Mouse (Mus musculus) layer of hippocampus, postnatal 36 days (tissue): ENCODE measurements around the gene Ddx5. TPM values are rescaled to one million over a fixed set of nuclear protein-coding genes. Genes with fewer than 3 reads are reported as not detected.
"Not testable (repeated sequence)": the region's sequence is repeated elsewhere in the genome, so short reads cannot be mapped to it uniquely, and the experiment has no call there.

Source experiments
- DNase-seq, 2 experiments: peaks; one replicate each; pipeline ENCODE4 v3.0.0; 2022
- total RNA-seq, 2 experiments: library from RNA; stranded (reverse); gene quantifications; 2 replicates each; pipeline ENCODE4 v1.2.3; 2021

Gene Ddx5
- total RNA-seq, 2 experiments from 2014 or later: 814 to 831 TPM

DNA sequence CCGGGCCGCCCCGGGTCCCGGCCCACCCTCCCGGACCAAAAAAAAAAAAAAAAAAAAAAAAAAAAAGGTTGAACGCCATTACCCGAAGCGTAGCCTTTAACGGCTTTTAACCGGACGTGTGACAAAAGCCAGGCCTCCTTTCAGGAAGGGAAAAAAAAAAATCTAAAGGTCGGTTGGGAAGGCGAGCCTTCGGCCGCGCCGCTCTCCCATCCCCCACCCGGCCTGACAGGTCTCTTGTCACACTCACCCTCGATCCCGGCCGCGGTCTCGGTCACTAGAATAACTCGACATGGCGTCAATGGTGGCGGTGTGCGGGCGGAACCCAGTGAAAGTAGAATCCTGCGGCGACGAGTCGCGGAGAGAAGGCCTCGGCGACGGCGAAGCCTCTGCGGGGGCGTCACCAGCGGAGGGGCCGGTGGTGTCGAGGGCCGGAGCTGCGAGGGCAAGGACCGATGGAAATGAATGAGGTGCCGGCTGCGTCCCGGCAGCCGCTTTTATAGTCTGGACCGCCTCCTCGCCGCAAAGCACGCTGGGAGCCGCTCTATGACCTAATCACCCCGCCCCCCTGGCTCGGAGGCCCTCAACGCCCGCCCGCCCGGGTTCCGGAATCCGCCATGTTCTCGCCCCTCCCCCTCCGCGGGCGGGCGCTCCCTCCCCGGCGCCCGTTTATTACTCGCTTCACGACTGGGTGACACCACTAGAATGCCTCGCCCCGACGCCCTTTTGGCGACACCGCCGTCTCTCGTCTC is 785 bp downstream of the Ddx5 start:
- peak; percentile 97 to 99 for DNase-seq

DNA sequence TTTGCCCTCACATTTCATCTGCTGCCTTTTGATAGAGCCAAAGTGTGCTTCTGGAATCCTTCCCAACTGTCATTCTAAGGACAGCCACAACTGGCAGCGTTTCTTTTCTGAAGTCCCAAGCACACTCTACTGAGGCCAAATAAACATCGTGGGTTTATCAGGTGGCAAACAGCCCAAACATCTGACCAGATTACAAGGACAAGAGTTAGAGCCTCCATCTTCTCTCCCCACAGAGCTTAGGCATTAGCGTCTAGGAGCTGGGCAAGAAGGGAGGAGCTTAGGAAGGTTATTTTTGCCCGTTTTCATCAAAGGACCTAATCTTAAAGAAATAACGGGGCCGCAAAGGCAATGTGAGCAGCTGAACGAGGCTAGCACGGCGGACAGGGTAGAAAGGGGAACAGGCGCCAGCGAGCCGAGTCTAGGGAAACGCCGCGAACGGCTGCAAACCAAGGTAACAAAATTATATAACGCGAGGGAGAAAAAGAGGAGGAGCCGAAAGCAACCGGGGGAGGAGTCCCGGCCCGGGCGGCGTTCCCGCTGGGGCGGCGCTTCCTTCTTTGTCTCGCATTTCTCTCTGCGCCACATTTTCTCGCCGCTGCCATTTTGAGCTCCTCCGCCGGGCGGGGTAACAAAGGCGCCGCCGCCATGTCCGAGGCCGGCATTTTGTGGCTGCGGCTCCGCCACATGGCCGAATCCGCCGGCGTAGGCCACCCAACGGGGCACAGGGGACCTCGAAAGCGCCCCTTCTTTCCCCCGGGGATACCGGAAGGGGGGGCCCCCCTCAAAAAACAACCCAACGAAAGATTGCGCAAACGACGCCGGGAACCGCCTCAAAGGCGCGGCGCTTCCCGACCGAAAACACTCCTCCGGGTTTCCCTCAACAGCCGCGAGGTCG is 1.6 kb downstream of the Ddx5 start:
- DNase-seq: peak; percentile 88 to 89

DNA sequence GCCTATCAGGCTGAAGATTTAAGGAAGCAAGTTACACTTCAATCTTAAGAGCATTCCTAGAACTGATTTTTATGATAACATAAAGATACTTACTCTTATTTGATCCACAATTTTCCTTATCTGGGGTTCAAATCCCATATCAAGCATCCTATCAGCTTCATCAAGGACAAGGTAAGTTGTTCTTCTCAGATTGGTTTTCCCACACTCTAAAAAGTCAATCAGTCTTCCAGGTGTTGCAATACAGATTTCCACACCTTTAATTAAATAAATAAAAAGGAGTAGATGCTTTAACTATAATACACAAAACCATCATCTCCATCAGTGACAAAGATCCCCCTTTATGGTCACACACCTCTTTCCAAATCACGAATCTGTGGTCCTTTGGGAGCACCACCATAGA is 3.9 kb downstream of the Ddx5 start:
- DNase-seq: no peak

DNA sequence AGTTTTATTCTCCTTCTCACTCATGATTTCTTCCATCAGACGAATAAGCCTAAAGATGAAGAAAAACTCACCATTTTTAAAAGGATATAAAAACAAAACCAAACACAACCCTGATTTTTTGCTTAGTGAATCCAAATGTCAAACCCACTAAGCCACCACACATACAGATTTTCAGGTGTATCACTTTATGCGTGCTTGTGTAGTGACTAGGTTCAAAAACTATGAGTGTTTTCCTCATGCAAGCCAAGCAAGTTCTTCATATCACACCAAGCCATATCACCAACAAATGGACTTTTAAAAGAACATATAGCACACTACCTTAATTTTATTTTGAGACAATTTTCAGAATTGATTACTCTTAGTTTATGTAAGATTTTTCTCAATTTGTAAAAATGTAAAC is 4.5 kb downstream of the Ddx5 start:
- DNase-seq: no peak

DNA sequence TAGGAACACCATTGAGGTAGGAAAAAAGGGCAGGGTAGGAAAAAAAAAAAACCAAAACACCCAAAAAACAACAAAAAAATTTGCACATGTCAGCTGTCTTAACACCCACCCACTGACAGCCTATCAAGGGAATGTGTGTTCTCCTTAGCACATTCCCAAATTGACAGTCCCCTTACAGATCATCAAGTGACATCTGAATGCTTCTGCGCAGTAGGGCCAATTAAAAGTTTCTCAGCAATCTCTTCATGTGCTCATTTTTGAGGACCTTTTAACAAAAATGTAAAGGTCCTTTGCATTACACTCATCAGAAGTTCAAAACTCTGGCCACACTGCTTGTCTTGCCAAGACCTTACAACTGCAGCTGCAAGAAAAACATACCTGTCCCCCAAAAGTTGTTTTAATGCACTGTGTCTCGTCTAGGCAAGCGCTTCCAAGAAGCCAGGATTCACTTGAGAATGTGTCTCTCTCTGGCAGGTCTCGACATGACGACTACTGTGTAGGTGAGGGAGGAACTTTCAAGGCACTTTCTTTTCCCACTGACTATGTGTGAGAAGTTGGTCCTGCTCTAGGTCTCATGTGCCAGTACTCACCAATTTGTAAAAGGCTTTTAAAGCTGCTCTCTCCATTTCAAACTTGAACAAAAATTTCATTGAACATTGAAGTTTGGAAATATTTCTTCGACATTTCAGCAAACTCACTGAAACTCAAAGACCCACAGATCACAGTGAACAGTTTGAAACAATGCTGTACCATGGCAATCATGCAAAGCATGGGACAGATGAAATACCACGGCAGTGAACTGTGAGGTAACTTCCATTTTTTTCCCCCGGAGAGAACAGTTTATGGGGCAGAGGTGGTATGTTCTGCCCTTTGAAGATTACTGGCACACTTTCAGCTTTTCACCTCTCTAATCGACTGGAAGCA is 5.9 kb downstream of the Ddx5 start:
- no peak for DNase-seq

DNA sequence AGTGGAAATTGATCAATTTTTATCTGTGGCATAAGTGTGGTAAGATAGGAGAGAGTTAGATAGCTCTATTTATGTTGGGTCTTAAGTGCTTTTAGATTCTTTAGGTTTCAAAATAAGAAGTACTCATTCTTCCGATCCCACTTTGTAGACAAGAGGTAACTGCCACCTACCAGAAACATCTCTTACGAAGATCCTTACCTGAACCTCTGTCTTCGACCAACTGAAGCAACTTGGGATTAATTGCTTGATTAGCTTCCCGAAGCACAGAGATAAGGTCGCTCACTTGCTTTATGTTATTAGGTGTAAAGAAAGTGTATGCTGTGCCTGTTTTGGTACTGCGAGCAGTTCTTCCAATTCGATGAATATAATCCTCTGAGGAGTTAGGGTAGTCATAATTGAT is 6.7 kb downstream of the Ddx5 start:
- not testable (repeated sequence) for DNase-seq

DNA sequence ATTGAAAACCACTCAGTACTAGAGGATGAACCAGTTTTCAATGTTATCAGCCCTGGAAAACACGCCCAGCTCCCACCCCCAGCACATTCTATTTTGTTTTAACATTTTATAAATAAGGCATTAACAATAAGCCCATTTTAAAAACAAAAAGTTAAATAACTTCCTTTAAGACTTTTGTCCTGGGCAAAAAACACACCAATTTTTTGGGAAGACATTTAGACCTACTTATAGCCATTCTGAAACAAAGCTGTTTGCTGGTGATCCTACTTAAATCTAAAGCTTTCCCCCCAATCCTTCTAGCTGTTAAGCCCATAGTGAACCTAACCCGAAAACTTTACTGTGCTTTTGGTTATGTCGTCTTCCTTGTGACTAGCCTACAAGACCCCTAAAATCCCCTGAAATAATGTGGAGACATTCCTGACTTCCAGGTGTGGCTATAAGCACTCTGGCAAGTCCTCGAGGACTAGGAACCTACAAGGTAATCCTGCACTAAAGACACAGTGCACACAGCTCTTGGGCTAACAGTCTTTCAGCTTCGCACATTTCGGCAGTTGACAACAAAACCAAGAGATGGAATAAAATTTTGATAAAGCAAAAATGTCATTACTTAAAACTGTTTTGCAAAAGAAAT is 8.3 kb downstream of the Ddx5 start:
- no peak for DNase-seq

DNA sequence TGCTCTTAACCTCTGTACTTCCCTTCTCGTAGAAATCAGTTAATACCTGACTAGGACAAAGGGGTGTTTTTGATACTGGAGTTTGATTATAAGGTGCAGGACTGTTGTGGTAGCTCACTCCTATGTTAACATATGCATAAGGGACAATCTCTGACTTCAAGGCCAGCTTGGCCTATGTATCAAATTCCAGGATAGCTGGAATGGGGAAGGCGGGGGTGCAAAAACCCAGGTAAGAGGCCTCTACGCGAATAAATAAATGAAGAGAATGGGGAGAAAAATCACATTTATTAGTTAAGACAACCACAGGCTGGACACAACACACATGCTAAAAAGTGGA is 8.9 kb downstream of the Ddx5 start:
- no peak for DNase-seq

DNA sequence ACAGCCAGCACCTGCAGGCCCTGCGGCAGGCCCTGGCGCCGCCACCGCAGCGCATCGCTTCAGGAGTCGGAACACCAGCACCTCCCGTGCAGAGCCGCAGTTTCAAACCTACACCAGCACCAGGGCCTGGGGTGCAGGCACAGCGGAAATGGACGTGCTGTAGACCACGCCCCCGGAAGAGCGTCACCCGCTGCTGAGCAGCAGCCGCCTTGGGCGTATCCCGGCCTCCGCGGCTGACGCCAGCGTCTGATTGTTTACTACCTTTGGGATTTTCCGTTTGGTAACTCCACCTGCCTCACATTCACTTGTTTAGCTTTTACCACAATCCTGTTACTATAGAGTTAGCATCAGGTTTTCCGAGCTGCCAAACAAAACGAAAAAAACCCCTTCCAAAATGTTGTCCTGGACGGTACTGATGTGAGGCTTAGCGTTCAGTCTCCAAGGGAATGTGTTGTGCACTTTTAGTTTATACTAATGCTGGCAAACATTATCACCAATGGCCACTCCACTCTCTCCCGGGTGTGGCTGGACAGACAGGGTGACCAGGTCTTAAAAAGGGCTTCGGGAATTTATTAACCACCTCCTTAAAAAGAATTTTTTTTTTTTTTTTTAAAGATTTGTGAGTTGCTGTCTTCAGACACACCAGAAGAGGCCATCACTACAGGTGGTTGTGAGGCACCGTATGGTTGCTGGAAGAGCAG is 9.4 kb downstream of the Ddx5 start, which contains the start of gene Polg2:
Gene Polg2, minus strand, starts transcription at position 150 of the 701 bp plus-strand sequence.
- DNase-seq: peak; percentile 92

DNA sequence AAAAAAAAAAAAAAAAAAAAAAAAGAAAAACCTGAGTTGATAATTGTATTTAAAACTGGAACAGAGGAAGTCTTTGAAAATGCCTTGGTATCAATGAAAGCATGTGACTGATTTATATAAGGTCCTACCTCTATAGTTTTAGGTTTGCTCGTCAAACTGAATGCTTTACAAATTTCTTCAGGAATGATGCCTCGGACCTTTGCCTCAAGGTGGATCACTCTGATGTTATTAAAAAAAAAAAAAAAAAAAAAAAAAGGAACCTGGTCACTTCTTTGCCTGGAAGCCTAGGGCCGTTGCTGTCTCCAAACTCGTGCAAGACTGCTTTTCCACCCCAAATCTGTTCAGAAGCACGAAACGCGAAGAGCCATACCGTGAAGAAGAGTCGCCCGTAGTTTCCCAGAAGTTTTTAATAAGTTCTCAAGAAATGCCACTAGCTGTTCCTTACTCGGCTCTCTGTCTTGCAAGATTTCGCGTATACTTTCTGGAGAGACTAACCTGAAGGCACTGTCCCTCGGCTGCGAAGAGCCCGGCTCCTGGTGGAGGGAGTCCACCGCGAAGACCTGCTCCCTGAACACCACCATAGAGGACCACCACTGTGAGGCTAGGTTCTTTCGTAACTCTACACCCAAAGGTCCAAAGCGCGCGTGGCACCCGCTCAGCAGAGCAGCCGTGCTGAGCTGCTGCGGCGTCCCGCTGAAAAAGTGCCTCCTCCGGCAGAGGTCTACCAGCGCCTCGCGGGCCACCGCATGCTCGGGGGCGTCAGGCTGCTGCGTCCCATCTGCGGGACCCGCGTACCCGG is 10.2 kb downstream of the Ddx5 start:
- DNase-seq: no peak

DNA sequence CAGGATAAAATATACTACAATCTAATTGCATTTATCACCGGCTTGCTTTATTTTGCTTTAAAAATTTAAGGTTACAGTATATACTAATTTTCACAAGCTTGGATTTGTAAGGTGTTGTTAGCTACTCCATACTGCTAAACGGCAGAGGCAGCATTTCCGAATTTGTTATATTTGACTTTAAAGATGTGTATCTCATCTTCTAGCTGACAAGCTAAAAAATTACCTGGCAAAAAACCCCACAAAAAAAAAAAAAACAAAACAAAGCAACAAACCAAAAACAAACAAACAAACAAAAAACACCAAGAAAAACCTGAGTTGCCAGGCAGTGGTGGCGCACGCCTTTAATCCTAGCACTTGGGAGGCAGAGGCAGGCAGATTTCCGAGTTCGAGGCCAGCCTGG is 10.9 kb downstream of the Ddx5 start:
- DNase-seq: no peak

DNA sequence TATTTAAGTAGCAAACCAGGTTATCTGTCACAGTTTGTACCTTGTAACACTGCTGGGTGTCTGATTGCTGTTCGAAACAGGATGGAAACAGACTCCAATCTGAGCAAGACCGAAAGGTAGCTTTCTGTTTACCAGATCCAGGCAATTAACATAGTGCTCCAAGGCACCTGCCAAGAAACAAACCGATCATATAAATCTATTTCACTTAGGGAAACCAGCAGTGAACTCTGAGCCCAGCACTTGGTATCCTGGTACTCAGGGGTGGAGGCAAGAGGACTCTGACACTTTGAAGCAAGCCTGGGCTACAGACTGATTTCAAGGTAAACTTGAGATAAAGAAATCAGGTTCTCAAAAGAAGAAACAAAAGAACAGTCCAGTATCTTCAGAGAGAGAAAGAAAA is 11.6 kb downstream of the Ddx5 start:
- no peak for DNase-seq

DNA sequence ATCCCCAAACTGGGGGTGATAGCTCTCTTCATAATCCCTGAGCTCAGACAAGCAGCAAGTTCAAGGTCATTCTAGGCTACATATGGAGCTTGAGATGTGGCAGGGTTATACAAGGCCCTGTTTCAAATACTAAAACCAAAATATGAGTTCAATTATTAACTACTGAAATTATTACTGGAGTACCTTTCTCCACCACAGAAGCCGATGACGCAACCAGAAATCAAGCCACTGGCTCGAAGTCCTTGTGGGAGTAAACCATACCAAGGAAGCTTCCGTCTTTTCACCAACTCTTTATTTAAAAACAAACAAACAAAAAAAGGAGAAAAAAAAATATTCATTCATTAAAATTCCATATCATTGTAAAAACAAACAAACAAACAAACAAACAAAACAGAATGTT is 12.0 kb downstream of the Ddx5 start:
- DNase-seq: no peak

DNA sequence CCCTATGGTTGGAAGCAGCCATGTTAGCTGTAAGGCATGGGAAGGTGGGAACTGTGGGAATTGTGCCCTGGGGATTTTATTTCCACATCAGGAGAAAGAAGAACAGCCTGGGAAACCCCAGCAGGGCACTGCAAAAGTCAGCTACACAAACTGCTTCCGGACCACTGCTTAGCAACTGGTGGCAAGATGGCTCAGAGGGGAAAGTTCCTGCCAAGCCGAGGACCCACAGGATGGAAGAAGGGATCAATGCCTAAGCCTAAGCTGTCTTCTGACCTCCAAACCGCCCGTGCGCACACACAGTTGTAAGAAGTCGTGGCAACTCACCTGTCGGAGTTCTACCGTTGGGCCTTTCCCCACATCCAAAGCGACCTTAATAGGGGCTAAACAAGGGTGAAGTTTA is 15.9 kb downstream of the Ddx5 start:
- no peak for DNase-seq

DNA sequence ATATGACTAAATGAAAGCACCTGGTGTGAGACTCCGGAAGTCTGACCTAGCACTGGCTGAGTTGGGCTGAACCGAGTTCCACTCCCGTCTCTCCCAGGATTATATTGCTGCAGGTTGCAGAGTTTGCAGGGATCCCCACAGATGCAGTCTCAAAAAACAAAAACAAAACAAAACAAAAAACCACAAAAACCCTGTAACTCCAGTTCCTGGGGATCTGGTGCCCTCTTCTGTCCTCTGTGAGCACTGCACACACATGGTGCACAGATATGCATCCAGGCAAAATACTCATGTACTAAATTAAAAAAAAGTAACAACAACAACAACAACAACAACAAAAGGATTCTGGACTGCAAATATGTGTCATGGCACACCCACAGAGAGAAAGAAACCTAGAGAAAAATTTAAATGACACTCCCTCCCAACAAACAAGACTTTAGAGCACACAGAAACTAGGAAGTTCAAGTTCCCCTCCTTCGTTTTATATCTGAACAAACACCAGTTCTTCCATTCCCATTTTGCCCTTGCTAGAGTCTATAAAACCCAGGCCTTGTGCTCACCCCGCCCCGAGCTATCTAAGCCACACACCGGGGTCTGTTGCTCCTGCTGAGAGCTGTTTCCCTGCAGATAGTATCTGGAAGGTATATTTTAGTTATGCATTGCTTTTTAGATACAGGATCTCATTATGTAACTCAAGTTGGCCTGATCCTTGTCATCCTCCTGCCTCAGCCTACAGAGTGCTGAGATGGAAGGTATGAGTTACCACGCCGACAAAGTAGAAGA is 18.6 kb downstream of the Ddx5 start:
- DNase-seq: no peak

DNA sequence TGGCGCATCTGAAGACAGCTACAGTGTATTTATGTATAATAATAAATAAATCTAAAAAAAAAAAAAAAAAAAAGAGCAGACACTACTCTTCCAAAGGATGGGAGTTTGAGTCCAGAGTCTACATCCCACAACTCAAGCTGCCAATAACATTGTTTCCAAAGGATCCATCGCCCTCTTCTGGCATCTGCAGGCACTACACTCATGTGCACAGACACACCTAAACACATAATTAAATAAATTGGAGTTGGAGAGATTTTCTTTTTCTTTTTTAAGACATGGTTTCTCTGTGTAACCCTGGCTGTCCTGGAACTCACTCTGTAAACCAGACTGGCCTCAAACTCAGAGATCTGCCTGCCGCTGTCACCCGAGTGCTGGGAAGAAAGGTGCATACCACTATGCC is 21.5 kb downstream of the Ddx5 start:
- DNase-seq: no peak

DNA sequence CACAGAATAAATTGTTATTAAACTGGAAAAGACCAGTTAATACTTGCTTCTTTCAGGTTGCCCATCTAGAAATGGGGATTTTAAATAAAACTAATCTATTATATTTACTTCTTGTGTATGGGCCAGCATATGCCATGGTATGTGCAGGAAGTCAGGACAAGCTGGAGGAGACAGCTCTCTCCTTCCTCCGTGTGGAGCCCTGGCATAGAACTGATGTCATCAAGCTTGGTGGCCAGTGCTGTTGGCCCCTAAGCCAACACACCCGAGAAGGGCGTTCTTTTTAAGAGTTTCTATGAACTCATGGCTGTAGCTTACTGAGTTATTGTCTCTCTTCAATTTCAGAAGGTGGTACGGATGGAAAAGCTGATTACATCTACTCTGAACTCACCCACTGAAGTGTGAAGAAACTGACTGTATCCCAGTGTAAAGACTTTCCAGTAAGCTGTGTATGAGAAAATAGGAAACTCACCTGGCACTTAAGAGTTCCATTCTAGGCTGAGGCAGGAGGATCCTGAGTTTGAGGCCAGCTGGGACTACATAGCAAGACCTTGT is 22.3 kb downstream of the Ddx5 start:
- DNase-seq: no peak

DNA sequence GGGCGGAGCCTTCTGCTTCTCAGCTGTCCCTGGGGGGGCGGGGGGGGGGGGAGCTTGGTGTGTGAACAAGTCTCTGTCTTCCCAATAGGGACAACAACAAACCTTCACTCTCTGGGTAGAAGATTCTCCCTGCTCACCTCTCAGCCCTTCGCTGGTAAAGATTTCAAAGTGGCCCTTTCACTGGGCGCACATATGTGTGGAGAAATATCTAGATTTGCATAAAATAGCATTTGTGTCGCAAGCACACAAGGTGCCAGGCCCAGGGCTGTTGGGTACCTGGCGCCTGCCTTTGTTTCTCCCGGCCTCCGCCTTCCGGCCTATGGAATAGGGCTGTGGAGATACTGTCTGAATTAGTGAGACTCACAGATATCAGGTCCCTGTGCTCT is 26.2 kb downstream of the Ddx5 start:
- DNase-seq: no peak

DNA sequence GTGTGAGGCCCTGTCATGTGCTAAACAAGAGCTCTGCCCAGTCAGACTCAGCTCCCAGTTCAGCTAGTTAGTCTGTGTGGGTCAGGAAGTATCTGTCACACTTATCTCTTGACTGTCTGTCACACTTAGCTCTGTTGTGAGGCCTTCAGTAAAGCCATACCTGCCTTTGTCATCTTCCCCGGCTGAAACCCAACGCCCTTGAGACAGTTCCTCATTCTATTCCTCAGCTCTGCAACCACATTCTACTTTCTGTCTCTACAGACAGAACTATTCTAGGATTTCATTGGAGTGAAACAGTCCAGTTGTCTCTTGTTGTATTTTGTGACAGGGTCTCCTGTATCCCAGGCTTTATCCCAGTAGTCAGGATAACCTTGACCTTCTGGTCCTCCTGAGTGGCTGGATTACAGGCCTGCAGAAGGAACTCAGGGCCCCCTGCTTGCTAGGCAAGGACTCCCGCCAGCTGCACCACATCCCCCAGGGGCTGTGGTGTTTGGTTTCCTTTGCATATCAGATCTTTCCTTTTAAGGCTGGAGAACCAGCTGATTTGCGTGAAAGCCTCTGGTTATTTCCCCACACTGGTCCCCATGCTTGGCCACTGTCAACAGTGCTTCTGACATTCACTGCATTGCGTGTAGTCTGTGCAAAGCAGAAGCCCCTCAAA is 26.7 kb downstream of the Ddx5 start:
- DNase-seq: no peak
